Mouse (Mus musculus) forebrain, embryonic 14.5 days (tissue): ENCODE data around the gene Lamp1. TPM values are rescaled to one million over a fixed set of nuclear protein-coding genes. Genes with fewer than 3 reads are reported as not detected.
"Not testable (repeated sequence)": the region's sequence is repeated elsewhere in the genome, so short reads cannot be mapped to it uniquely, and the experiment has no call there.

Experiments used
- ATAC-seq: fragments of 200-750 bp; cut with Nextera tagmentation; 2 replicates; pipeline ENCODE4 v1.8.0; 2017; ENCODE audit warnings: mild to moderate bottlenecking, moderate library complexity
- DNase-seq: peaks from one replicate; pipeline ENCODE4 v3.0.0-alpha.2; 2015; ENCODE audit warnings: low spot score
- H3K27ac ChIP-seq: fragments of 300-500 bp; sonication (generic); 2 replicates; pipeline ENCODE4 v1.5.1; 2014; ENCODE audit warnings: low read depth, mild to moderate bottlenecking, control low read depth, low read length, moderate library complexity
- H3K27me3 ChIP-seq: fragments of 300-500 bp; sonication (generic); replicated peaks from 2 replicates; pipeline ENCODE4 v1.6.1; 2014; ENCODE audit warnings: low read length, control low read depth, mixed read lengths; ENCODE audit not compliant: control insufficient read depth, insufficient read depth
- H3K36me3 ChIP-seq: fragments of 300-500 bp; sonication (generic); 2 replicates; pipeline ENCODE4 v1.6.1; 2014; ENCODE audit warnings: low read length, control low read depth; ENCODE audit not compliant: control insufficient read depth, insufficient read depth
- H3K4me1 ChIP-seq: fragments of 300-500 bp; sonication (generic); 2 replicates; pipeline ENCODE4 v1.6.1; 2014; ENCODE audit warnings: antibody characterized with exemption, low read length, control low read depth; ENCODE audit not compliant: control insufficient read depth, insufficient read depth
- H3K4me2 ChIP-seq: fragments of 300-500 bp; sonication (generic); 2 replicates; pipeline ENCODE4 v1.6.1; 2014; ENCODE audit warnings: mild to moderate bottlenecking, control low read depth, low read length
- H3K4me3 ChIP-seq: fragments of 300-500 bp; sonication (generic); 2 replicates; pipeline ENCODE4 v1.5.1; 2014; ENCODE audit warnings: low read depth, low read length, control low read depth
- H3K9ac ChIP-seq: fragments of 300-500 bp; sonication (generic); 2 replicates; pipeline ENCODE4 v1.6.1; 2014; ENCODE audit warnings: mild to moderate bottlenecking, low read length, control low read depth, moderate library complexity
- H3K9me3 ChIP-seq: fragments of 300-500 bp; sonication (generic); replicated peaks from 2 replicates; pipeline ENCODE4 v1.6.1; 2016; ENCODE audit warnings: low read length, control low read depth, mixed read lengths; ENCODE audit not compliant: control insufficient read depth
- WGBS: fragments of 180-500 bp; shearing (Covaris S2); extraction: QIAGEN DNeasy Blood & Tissue Kit; methylation state at CpG from one replicate; pipeline ENCODE4 v1.1.7; 2014; 5-methylcytosine and 5-hydroxymethylcytosine counted together
- polyA plus RNA-seq: library from polyadenylated mRNA; unstranded; fragments of >200 nt; fragmentation: Nextera tagmentation; extraction: Ambion mirVana; gene quantifications from 2 replicates; pipeline ENCODE4 v1.2.1, GENCODE M21; 2014

Lamp1 gene
- polyA plus RNA-seq, 1 experiment from 2014 or later = 274 TPM

DNA sequence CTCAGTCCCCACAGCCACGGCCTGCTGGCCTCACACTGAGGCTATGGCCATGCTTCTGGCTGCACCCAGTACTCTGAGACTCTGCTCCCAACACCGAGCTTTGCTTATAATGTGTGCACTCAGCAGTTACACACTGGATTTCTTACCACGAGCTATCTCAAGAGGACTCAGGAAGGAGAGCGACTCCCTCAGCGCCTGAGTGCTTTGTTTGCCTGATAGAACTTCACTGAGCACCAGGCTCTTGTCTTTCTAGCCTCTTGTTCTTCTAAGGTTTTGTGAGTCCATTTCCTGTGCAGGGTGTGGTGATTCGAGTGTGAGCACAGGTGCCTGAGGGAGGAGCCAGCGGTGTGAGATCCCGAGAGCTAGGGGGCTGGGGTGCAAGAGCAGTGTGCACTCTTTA lies 34.1 kb upstream of the Lamp1 start:
- Histone ChIP-seq H3K36me3 (peaks cover 85% of the 10 kb centered on the region), H3K4me1 (no peaks in the 10 kb centered on the region), H3K4me3 (no peak overlapping the region), H3K4me2 (no peak overlapping the region), H3K27me3 (no peaks in the 10 kb centered on the region), H3K27ac (no peak overlapping the region), H3K9ac (no peak overlapping the region), H3K9me3 (no peaks in the 10 kb centered on the region)
- ATAC-seq = no peak
- DNase-seq = no peak
- 93% methylated on average over 8 of the region's 8 CpGs for WGBS

DNA sequence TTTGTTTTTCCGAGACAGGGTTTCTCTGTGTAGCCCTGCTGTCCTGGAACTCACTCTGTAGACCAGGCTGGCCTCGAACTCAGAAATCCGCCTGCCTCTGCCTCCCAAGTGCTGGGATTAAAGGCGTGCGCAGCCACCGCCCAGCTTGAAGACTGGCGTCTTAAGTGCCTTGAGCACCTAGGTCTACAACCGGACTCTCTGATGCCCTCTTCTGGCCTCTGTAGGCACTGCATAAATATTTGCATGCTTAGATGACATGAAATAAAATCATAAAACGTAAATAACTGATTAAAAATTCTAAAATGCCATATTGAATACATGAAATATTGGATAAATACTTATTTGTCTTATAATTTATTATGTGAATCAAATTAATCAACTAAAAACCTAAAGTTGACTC lies 26.7 kb upstream of the Lamp1 start:
- peaks cover 95% of the 10 kb centered on the region for H3K36me3 ChIP-seq
- not testable (repeated sequence) for H3K9me3 ChIP-seq, H3K27ac ChIP-seq, H3K27me3 ChIP-seq, ATAC-seq, H3K4me1 ChIP-seq, H3K9ac ChIP-seq, H3K4me3 ChIP-seq, H3K4me2 ChIP-seq
- 69% methylated on average over 9 of the region's 9 CpGs for WGBS
- DNase-seq = peak; percentile 72

DNA sequence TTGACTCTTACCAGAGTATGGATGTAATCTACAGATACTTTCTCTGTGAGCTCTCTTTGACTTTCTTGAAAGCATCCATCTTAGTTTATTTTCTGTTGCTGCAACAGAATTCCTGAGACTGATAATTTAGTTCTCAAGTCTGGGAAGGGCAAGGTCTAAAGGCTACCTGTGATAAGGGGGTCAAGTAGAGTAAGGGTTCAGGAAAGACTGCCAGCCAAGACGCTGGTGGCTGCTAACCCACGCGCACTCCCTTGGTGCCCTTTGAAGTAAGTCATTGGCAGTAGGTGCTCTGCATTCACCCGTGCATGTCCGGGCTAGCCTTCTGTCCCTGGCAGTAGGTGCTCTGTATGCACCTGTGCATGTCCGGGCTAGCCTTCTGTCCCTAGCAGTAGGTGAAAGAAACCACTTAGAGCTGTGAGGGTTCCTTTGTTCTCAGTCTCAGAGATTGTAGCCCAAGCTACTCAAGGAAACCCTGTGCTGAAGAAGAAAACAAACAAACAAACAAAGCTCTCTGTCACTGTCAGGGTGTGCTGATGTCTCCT lies 19.2 kb upstream of the Lamp1 start:
- Histone ChIP-seq H3K4me3 (no peak overlapping the region), H3K4me2 (no peak overlapping the region), H3K9ac (no peak overlapping the region), H3K4me1 (no peaks in the 10 kb centered on the region), H3K27me3 (no peaks in the 10 kb centered on the region), H3K9me3 (no peaks in the 10 kb centered on the region), H3K27ac (no peak overlapping the region), H3K36me3 (peaks cover 98% of the 10 kb centered on the region)
- DNase-seq (no peak), ATAC-seq (no peak)
- 92% methylated on average over 6 of the region's 6 CpGs for WGBS

GRCm38 (mm10) chr8:13141681-13142080 lies 17.3 kb upstream of the Lamp1 start:
- H3K4me3 ChIP-seq = no peak overlapping the region
- peaks cover 98% of the 10 kb centered on the region for H3K36me3 ChIP-seq
- no peak for DNase-seq
- H3K9me3 ChIP-seq = no peaks in the 10 kb centered on the region
- H3K4me2 ChIP-seq = no peak overlapping the region
- 92% methylated on average over 5 of the region's 5 CpGs for whole genome bisulfite sequencing
- H3K9ac ChIP-seq = no peak overlapping the region
- H3K27me3 ChIP-seq = no peaks in the 10 kb centered on the region
- no peak overlapping the region for H3K27ac ChIP-seq
- ATAC-seq = no peak
- H3K4me1 ChIP-seq = no peaks in the 10 kb centered on the region

GRCm38 (mm10) chr8:13148476-13148875 lies 10.5 kb upstream of the Lamp1 start:
- no peaks in the 10 kb centered on the region for H3K4me1 ChIP-seq
- H3K4me3 ChIP-seq = no peak overlapping the region
- no peaks in the 10 kb centered on the region for H3K9me3 ChIP-seq
- DNase-seq (no peak), ATAC-seq (no peak)
- 92% methylated on average over 2 of the region's 2 CpGs for WGBS
- H3K27me3 ChIP-seq = no peaks in the 10 kb centered on the region
- no peak overlapping the region for H3K27ac ChIP-seq
- H3K9ac ChIP-seq = no peak overlapping the region
- H3K36me3 ChIP-seq = peaks cover 53% of the 10 kb centered on the region
- no peak overlapping the region for H3K4me2 ChIP-seq

- no peaks in the 10 kb centered on the region for H3K27me3 ChIP-seq
- no peak overlapping the region for H3K4me3 ChIP-seq
- ATAC-seq (no peak), DNase-seq (no peak)
- H3K36me3 ChIP-seq = peaks cover 47% of the 10 kb centered on the region
- no peaks in the 10 kb centered on the region for H3K4me1 ChIP-seq
- 94% methylated on average over 2 of the region's 2 CpGs for WGBS
- no peak overlapping the region for H3K4me2 ChIP-seq
- H3K9me3 ChIP-seq = no peaks in the 10 kb centered on the region
- no peak overlapping the region for H3K9ac ChIP-seq
- H3K27ac ChIP-seq = no peak overlapping the region
These were observed 9.7 kb upstream of the Lamp1 start for GRCm38 (mm10) chr8:13149287-13149686.

GRCm38 (mm10) chr8:13149866-13150265 lies 9.1 kb upstream of the Lamp1 start:
- Histone ChIP-seq H3K27me3 (no peaks in the 10 kb centered on the region), H3K36me3 (peaks cover 41% of the 10 kb centered on the region), H3K4me3 (no peak overlapping the region), H3K9me3 (no peaks in the 10 kb centered on the region), H3K4me1 (no peaks in the 10 kb centered on the region), H3K27ac (no peak overlapping the region), H3K4me2 (no peak overlapping the region), H3K9ac (no peak overlapping the region)
- no peak for ATAC-seq
- 69% methylated on average over 5 of the region's 5 CpGs for WGBS
- DNase-seq = no peak

DNA sequence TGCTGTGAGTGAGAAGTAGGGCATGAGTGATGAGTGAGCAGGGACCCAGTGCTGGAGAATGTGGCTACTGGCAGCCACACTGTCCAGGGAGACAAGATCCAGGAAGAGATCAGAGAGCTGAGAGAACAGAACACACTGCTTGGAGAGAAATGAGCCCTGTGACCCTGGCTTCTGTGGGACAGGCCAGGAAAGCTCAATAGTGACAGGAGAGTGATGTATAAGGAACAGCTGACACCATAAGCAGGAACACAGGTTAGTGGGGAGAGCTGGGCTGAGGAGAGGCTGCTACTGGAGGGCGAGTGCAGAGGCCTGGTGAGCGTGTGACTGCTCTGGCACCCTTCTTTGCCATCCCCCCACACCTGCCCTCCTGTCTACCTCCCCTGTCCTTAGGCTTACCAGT lies 8.0 kb upstream of the Lamp1 start:
- Histone ChIP-seq H3K4me1 (no peaks in the 10 kb centered on the region), H3K27me3 (no peaks in the 10 kb centered on the region), H3K4me2 (no peak overlapping the region), H3K27ac (no peak overlapping the region), H3K36me3 (peaks cover 30% of the 10 kb centered on the region), H3K9ac (no peak overlapping the region), H3K4me3 (no peak overlapping the region), H3K9me3 (no peaks in the 10 kb centered on the region)
- 77% methylated on average over 2 of the region's 2 CpGs for WGBS
- ATAC-seq (no peak), DNase-seq (no peak)

DNA sequence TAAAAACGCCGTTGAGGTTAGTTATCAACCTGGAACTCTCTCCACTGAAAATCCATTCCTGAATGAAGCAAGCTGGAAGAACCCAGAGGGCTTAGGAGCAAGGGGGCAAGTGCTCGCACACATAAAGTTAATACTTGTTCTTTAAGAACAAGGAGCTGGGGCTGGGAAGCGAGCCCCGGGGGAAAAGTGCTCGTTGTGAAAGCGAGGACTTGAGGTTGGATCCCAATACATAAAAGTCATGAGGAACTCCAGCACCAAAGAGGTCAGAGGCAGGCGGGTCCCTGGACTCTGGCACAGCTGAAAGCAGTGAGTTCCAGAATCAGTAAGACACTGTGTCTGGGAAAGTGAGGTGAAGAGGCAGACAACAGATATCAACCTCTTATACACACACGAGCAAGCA lies 4.9 kb upstream of the Lamp1 start:
- no peak overlapping the region for H3K27ac ChIP-seq
- DNase-seq = no peak
- WGBS = 87% methylated on average over 9 of the region's 9 CpGs

More for the DNA sequence above, 4.9 kb upstream of the Lamp1 start:
- Histone ChIP-seq H3K9ac (no peak overlapping the region), H3K4me3 (no peak overlapping the region), H3K4me1 (peaks cover 3% of the 10 kb centered on the region; the same call in 1 of the 2 replicates), H3K4me2 (no peak overlapping the region), H3K36me3 (peaks cover 3% of the 10 kb centered on the region), H3K9me3 (no peaks in the 10 kb centered on the region), H3K27me3 (no peaks in the 10 kb centered on the region)
- ATAC-seq = no peak
